Mouse (Mus musculus) bone marrow, adult 2 months (tissue): Measurements from ENCODE around the gene Vmn2r89. TPM values are rescaled to one million over a fixed set of nuclear protein-coding genes. Genes with fewer than 3 reads are reported as not detected.
"Not testable (repeated sequence)": the region's sequence is repeated elsewhere in the genome, so short reads cannot be mapped to it uniquely, and the experiment has no call there.

ENCODE experiments used
- H3K27ac ChIP-seq: fragments of 200-500 bp; 2 replicates; pipeline ENCODE4 v1.5.1; 2012; ENCODE audit warnings: low read depth, mild to moderate bottlenecking, control low read depth, inconsistent platforms, low read length; ENCODE audit not compliant: control insufficient read depth, poor library complexity, insufficient read depth
- H3K4me1 ChIP-seq: fragments of 200-500 bp; 2 replicates; pipeline ENCODE4 v1.6.1; 2011; ENCODE audit warnings: low read length; ENCODE audit not compliant: control insufficient read depth, insufficient read depth
- H3K4me3 ChIP-seq: fragments of 200-500 bp; replicated peaks from 2 replicates; pipeline ENCODE3; 2011; ENCODE audit warnings: mild to moderate bottlenecking, low read depth, low read length, control low read depth; ENCODE audit not compliant: control insufficient read depth
- CTCF ChIP-seq: fragments of 200-500 bp; IDR thresholded peaks from 2 replicates; pipeline ENCODE4 v1.5.1; 2011; ENCODE audit warnings: low read length, control low read depth; ENCODE audit not compliant: control insufficient read depth, insufficient read depth
- POLR2A ChIP-seq: fragments of 200-500 bp; IDR thresholded peaks from 2 replicates; pipeline ENCODE4 v1.6.1; 2011; ENCODE audit warnings: low read depth, mild to moderate bottlenecking, control low read depth, low read length, borderline replicate concordance; ENCODE audit not compliant: control insufficient read depth
- WGBS: fragments of 180-500 bp; shearing (Covaris S2); methylation state at CpG from one replicate; pipeline ENCODE4 v1.1.7; 2018; 5-methylcytosine and 5-hydroxymethylcytosine counted together
- polyA plus RNA-seq: library from polyadenylated mRNA; stranded (reverse); fragments of >200 nt; gene quantifications from 2 replicates; pipeline ENCODE4 v1.2.4, GENCODE M21; 2011; ENCODE audit warnings: low replicate concordance; ENCODE audit not compliant: missing spikeins, insufficient read depth, insufficient read length

Vmn2r89 gene
- not detected in 2 replicates for polyA plus RNA-seq

- 76% methylated on average over 2 of the region's 2 CpGs for WGBS
- not testable (repeated sequence) for H3K27ac ChIP-seq, H3K4me1 ChIP-seq, H3K4me3 ChIP-seq
Measured at GRCm38 (mm10) chr14:51451557-51451956, at the start of gene Vmn2r89. Vmn2r89 (plus strand) TSS chr14:51451857.

- TF ChIP-seq CTCF (no peak), POLR2A (no peak)
- Histone ChIP-seq H3K27ac (no peak within 1 kb of the TSS), H3K4me1 (no peaks in the 10 kb centered on the region), H3K4me3 (no peak within 1 kb of the TSS)
- WGBS = 74% methylated on average over 1 of the region's 1 CpGs
Measured at GRCm38 (mm10) chr14:51410520-51410919, 41.1 kb upstream of the Vmn2r89 start, which contains the start of gene Vmn2r88. Vmn2r88 (plus strand) TSS chr14:51410820.

GRCm38 (mm10) chr14:51423885-51424284 is 27.8 kb upstream of the Vmn2r89 start:
- Histone ChIP-seq H3K27ac (no peak overlapping the region), H3K4me1 (no peaks in the 10 kb centered on the region), H3K4me3 (no peak overlapping the region)
- 7% methylated on average over 2 of the region's 2 CpGs for WGBS
- TF ChIP-seq CTCF (no peak), POLR2A (no peak)

- H3K27ac ChIP-seq, H3K4me3 ChIP-seq, H3K4me1 ChIP-seq: not testable (repeated sequence)
Measured at GRCm38 (mm10) chr14:51430138-51430537, 21.5 kb upstream of the Vmn2r89 start.

- H3K4me3 ChIP-seq = no peak overlapping the region
- no peak overlapping the region for H3K27ac ChIP-seq
- 93% methylated on average over 16 of the region's 16 CpGs for WGBS
- TF ChIP-seq CTCF (no peak), POLR2A (no peak)
- no peaks in the 10 kb centered on the region for H3K4me1 ChIP-seq
Measured at GRCm38 (mm10) chr14:51434546-51434945, 17.1 kb upstream of the Vmn2r89 start.

- no peak for TF ChIP-seq CTCF
- TF ChIP-seq POLR2A = peak; percentile 11; the same call in 1 of the 2 replicates
- Histone ChIP-seq H3K27ac (no peak overlapping the region), H3K4me3 (no peak overlapping the region), H3K4me1 (no peaks in the 10 kb centered on the region)
- 93% methylated on average over 26 of the region's 26 CpGs for WGBS
Measured at GRCm38 (mm10) chr14:51435020-51435419, 16.6 kb upstream of the Vmn2r89 start.

- no peaks in the 10 kb centered on the region for H3K4me1 ChIP-seq
- no peak overlapping the region for H3K4me3 ChIP-seq
- H3K27ac ChIP-seq = no peak overlapping the region
- WGBS = 87% methylated on average over 4 of the region's 4 CpGs
- no peak for TF ChIP-seq CTCF
- no peak for TF ChIP-seq POLR2A
Measured at GRCm38 (mm10) chr14:51438955-51439354, 12.7 kb upstream of the Vmn2r89 start.

GRCm38 (mm10) chr14:51480278-51480677 is 28.6 kb downstream of the Vmn2r89 start:
- 82% methylated on average over 10 of the region's 10 CpGs for WGBS
- not testable (repeated sequence) for H3K27ac ChIP-seq, H3K4me1 ChIP-seq, H3K4me3 ChIP-seq

- WGBS = 83% methylated on average over 12 of the region's 12 CpGs
- not testable (repeated sequence) for H3K4me1 ChIP-seq, H3K27ac ChIP-seq, H3K4me3 ChIP-seq
Measured at GRCm38 (mm10) chr14:51481332-51482015, 29.8 kb downstream of the Vmn2r89 start.
